Mouse (Mus musculus): Measurements from ENCODE around the gene Rpe.
"Not testable (repeated sequence)": the region's sequence is repeated elsewhere in the genome, so short reads cannot be mapped to it uniquely, and the experiment has no call there.

The Rpe gene

DNA sequence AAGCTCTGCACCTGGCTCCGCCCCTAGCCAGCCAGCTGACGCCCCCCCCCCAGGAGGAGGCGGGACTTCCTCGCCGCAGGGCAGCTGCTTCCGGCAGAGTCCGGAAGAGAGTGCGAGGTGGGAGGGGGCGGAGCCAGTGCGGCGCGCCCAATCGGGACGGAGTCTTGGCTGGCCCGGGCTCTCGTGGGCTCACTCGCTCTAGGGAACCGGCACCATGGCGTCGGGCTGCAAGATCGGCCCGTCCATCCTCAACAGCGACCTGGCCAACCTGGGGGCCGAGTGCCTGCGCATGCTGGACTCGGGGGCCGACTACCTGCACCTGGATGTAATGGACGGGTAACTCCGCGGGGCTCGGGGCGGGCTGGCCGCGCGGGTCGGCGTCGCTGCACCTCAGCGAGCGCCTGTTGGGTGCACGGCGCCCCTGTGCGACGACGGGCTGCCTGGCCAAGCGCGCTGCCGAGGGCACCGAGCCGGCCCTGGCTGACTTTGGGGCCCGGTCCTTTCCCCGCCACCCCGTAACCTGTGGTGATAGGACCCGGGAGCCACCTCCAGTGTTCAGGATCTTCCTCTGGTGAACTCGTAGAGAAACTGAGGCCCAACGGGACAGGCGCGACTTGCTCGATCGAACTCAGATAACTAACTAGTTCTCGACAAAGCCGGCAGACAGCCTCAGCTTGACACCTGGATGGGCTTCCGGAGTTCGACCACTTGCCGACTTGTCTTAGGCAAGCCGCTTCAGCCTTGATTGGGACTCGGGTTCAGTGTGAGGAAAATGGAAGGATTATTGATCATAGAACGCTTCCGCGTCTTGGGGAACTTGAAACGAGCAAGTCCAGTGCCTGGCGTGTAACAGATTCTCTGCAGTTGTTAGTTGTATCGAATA is at the start of gene Rpe:
Rpe (plus strand) TSS at position 139 of the 883 bp plus-strand sequence.
- DNase-seq (ENCODE audit: low spot score in 2 of 2) = peak; percentile 83 to 88

DNA sequence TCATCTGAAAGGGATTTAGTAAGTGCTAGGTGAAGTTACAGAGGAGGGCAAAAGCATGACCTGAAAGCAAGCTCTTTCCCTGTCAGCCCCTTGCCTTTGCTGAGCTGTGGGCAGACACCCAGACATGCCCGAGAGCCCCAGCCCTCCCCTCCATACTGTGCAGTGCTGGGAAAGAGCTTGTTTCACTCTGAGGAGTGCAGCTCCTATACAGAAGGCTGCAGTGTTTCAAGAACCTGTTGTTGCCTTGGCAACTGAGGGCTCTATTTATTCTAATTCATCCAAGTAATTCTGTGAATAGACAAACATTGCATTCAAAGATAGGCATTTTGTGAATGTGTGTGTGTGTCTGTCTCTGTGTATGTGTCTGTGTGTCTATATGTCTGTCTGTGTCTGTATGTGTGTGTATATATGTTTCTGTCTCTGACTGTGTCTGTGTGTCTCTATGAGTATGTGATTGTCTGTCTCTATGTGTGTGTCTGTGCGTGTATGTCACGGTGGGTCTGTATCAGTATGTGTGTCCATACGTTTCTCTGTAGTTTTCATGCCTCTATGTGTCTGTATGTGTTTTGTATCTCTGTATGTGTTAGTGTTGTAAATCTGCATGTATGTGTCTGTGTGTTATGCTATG is 45.4 kb upstream of the Rpe start:
- no peak for DNase-seq (ENCODE audit: low spot score in 2 of 2)

DNA sequence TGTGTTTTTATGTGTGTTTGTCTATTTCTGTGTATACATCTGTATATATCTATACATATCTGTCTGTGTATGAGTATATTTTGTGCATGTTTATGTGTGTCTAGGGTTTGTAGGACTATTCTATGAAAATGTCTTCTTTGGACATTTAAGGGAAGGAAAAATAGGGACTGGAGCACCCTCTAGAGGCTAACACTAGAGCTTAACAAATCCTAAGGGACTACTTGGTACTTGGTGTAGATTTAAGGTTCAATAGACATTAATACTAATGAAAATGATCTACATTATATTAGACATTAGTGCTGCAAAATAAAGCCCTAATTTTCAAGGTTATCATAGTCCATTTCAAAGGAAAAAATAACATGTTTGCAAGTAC is 44.9 kb upstream of the Rpe start:
- DNase-seq (ENCODE audit: low spot score in 2 of 2) = no peak

DNA sequence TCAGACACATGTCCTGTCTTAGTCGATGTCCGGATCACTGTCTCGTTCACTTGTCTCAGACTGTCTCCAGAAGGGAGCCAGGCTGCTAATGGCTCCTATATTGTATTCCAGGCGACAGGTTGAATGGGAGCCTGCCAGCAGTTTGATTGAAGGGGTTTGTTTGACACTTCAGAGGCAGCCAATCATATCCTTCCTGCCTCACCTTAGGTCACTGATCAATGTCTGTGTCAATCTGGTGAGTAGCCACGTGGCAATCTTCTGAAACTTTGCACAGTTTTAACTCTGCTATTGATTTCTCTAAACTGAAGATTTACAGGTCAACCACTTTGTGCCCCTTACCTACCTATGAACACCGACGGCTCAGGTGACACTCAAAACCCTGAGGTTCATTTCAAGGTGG is 29.2 kb upstream of the Rpe start:
- no peak for DNase-seq (ENCODE audit: low spot score in 2 of 2)

DNA sequence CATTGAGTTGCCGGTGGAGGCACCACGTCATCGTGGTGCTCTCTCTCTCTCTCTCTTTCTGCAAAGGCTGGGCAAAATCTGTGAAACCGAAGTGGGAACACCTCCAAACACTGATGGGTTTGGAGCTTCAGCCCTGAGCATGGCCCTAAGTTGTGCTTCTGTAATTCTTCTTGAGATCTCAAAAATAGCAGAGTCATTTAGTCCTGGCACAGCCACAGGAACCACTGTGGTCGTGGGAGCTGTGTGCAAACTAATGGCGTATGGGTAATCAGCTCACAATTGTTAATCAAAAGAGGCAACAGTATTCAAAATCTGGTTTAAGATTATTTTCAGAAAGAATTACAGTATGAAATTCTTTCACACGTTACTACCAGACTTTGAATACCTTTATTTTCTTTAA is 27.8 kb upstream of the Rpe start:
- DNase-seq (ENCODE audit: low spot score in 2 of 2) = no peak

DNA sequence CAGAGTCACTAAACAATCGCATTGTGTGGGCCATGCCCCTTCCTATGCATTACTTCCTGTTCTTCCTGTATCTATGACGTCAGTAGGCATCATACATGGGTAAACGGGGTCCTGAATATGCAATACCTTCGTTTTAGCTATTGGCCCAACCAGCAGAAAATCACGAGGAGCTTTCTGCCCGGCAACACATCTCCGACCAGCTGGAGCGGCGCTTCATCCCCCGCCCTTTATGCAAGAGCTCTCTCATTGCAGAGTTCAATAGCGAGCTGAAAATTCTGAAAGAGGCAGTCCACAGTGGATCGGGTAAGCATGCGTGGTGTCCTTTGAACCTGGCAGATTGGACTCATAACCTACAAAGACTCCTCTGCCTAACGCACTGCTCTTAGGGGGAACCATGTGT is 22.7 kb upstream of the Rpe start:
- no peak for DNase-seq (ENCODE audit: low spot score in 2 of 2)

DNA sequence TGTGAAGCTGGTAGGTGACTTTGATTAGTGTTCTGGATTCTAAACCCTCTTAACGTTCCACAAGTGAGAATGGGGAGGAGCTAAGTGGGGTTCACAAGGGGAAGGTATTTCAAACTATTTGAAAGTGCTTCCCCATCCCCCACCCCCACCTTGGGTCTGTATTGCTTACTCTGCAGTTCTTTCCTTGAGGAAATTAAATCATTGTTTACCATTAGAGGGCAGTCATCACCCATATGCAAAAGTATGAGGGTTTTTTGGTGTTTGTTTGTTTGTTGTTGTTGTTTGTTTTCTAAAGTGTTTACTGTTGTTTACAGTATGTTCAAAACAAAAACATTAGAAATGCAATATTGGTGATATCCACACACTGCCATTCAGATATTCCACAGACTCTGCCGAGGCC is 22.0 kb upstream of the Rpe start:
- no peak for DNase-seq (ENCODE audit: low spot score in 2 of 2)

DNA sequence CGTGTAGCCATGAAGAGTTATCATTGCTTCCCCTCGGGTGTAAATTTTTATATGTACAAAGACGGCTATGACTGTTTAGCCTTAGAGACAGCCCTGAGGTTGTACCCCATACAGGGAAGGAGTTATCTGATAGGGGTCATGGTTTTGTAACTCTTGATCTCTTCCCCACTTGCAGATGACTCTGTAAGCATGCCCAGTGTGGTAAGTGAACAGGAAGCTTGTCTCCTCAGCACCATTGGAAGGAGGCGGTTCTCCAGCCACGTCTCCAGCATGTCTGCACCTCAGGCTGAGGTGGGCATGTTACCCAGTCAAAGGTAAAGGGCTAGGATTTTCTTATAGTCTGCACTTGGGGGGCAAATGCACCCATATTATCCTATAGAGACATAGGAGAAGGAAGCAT is 17.7 kb upstream of the Rpe start:
- no peak for DNase-seq (ENCODE audit: low spot score in 2 of 2)

DNA sequence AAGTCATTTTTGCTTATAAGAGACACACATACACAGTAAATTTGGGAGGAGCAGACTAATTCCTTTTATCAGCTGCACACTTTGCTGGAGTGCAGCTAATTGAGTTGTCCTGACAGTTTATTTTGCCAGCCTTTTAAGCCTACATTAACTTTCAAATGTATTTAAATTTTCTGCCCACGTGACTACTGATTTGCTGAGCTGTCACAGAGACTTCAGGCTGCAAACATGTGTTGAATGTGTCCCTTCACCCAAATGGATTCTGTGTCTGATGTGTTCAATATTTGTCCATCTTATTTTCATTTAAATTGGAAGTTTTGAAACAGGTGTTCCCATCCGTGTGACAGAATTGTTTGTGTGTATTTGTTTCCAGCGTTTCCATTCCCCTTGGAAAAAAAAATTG is 8.9 kb upstream of the Rpe start:
- DNase-seq (ENCODE audit: low spot score in 2 of 2) = no peak

DNA sequence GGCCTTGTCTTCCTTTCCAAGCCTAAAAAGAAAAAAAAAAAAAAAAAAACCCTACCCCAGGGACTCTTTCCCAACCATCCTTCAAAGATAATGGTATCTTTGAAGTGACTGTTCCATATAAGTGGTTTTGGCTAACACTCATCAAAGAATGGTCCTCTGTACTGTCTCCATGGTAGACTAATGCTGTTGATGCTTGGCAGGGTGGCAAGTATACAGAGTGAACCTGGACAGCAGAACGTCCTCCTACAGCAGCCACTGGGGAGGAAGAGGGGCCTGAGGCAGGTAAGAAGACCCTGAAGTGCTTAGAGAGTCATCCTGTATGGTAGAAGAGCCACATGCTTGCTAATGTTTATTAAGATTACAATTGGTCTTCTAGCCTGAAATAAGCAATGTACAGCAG is 8.3 kb upstream of the Rpe start:
- no peak for DNase-seq (ENCODE audit: low spot score in 2 of 2)

DNA sequence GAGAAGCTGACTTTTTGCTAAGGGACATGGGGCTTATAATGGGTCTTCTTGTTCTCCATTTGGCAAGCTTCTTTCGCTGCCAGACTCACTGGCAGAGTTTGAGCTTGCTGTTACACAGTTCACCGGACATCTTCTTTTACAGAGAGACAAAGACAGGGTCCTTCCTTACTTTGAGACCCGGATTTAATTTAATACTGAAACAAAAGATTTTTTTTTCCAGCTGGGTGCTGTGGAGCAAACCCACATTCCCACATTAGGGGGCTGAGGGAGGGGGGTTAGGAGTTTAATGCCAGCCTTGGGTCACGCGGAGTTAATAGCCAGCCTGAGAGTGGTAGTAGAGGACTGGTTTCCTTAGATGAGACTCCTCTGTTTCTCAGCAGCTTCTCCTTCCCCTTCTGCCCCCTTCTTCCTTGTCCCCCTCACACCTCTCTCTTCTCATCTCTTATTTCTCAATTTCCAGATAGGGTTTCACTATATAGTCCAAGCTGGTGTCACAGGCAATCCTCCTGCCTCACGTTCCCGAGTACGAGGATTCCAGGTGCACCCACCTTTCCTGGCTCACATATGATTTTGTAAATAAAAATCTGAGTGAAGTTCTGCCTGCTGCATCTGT is 7.7 kb upstream of the Rpe start:
- no peak for DNase-seq (ENCODE audit: low spot score in 2 of 2)

DNA sequence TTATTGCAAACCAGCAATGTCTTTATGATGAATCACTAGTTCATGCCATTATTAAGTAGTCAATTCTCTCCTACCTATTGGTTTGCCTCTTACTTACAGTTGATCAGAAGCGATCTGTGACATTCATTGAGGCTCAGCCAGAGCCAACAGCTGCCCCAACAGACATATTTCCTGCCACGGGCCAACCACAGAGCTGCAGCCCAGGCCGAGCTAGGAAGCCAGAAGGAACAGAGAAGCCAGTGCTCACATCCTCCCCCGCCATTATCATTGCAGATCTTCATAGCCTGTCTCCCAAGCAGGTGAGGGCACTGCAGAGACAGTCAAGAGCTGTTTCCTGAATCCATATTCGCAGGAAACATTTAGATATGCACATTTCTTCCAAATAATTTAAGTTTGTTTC is 6.4 kb upstream of the Rpe start:
- DNase-seq (ENCODE audit: low spot score in 2 of 2) = no peak

DNA sequence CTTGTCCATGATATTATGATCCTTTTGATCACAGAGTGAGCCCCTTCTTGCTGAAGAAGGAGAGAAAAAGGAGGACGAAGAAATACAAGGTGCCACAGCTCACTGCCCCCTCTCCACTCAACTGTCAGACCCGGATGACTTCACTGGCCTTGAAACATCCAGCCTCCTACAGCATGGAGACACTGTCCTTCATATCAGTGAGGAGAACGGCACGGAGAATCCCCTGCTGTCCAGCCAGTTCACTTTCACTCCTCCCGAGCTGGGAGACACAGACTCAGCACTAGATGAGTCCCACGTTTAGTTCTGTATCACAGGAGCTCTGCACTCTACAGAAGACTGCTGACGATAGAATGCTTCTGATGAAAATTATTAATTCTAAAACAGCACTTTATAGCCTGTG is 5.3 kb upstream of the Rpe start:
- DNase-seq (ENCODE audit: low spot score in 2 of 2) = no peak

DNA sequence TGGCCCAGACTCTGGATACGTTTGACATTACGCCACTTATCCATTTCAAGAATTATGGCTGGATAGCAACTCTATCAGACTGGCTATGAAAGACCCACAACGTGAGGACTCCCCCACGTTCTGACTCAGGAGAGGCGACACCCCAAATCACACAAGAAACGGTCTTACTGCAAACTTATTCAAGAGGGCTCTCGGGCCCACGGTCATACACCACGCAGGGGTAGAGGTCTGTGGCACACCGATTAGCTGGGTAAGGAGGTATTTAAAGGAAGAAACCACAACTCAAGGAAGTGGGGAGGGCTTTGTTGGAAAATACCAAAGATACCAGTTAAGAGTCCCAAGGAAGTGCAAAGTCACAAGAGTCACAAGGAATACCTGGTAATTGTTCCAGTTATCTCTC is 1.0 kb upstream of the Rpe start:
- not testable (repeated sequence) for DNase-seq (ENCODE audit: low spot score in 2 of 2)

DNA sequence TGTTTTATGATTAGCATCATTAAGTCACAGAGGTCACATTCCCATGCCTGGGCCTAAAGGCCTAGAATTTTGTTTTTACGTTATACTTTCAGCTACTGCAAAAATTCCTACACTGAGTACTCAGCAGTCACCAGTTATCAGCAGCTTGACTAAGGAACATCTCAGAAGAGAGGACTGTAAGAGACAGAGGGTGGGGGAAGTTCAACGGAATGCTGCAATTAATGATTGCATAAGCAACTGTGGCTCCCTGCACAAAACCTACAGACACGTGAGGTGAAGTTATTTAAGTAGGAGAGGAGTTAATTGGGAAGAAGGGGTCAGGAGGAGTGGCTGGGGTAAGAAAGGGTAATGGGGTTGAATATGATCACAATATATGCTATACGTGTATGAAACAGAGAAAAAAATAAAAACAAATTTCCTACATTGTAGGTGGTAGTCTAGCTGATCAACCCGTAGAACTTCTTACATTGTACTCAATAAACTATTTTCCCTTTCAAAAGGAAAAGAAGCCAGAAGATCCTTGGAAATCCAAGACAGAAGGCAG is 410 bp upstream of the Rpe start:
- no peak for DNase-seq (ENCODE audit: low spot score in 2 of 2)

DNA sequence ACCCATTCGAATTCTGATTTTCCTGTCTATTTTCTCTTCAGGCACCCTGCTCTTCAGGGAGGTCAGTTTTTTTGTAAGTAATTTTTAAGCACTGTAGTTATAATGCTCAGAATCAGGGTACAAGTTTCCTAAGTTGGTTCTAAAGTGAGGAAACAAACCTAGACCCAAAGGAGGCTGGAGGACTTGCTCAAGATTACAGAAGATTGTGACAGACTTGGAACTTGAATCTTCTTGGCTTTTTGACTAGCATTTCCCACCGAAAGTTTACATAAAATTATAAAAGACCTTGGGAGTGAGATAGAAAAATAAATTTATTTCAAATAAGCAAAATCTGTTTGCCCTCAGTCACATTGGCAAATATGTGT is 927 bp downstream of the Rpe start:
- no peak for DNase-seq (ENCODE audit: low spot score in 2 of 2)

DNA sequence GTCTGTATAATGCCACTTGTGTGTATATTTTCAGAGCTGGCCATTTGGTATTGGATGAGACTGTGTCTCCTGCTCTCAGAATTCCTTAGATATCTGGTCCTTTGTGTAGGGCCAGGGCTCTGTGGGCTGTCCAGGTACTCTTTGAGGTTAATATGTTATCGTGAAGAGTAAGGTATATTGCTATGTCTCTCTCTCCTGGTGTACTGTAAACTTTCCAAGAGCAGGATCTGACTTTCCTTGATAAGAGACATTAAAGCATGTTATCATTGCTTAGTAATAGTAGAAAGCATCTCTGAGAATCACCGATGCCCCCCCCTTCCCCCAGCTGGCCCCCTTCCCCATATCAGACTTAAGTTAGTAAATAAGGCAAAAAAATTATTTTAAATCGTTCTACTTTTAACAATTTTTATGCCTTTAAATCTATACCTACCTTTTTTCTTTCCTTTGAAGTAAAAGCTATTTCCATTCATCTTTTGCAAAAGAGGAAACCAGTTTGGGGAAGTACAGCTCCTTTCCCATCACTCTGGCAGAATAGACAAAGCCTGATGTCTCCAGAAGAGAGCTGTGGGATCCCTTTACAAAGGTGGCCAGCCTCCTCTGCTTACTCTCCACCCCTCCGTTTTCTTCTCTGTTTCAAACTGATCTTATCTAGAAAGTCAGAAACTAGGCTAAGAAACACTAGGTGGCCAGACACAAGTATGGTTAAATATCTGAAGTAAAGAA is 2.2 kb downstream of the Rpe start:
- no peak for DNase-seq (ENCODE audit: low spot score in 2 of 2)

DNA sequence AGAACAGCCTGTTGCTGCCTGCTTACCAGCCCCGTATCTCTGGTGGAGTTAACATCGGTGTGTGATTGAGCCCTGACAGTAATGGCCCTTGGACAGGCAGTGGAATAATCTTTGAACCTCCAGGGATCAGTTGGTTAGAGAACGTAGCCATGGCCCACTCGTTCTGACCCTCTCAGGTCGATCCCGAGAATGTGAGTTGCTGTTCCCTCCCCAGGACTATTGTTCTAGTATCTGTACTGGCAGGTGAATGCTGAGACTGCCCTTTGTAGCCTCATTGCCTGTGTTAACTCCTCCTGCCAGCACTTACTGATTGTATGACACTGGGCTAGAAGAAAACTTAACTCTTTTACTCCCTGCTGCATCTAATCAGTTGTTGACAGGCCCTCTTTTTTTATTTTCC is 3.9 kb downstream of the Rpe start:
- DNase-seq (ENCODE audit: low spot score in 2 of 2) = no peak

DNA sequence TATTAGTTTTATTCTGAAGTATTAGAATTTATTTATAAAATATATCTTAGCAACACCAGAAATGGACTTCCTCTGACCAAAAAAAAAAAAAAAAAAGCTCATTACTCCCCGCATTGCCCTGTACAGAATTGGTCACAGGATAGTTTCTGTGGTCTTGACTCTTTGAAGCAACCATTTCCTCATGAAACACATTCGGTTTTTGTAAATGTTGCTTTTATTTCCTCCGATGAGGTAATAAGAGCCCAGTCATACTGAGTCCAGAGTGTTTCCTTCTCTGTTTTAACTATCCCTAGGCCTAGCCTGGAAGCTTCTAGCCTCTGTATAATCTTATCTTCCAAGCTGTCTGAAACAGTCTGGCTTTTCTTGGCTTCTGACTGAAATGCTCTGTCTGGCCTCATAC is 12.2 kb downstream of the Rpe start:
- no peak for DNase-seq (ENCODE audit: low spot score in 2 of 2)

DNA sequence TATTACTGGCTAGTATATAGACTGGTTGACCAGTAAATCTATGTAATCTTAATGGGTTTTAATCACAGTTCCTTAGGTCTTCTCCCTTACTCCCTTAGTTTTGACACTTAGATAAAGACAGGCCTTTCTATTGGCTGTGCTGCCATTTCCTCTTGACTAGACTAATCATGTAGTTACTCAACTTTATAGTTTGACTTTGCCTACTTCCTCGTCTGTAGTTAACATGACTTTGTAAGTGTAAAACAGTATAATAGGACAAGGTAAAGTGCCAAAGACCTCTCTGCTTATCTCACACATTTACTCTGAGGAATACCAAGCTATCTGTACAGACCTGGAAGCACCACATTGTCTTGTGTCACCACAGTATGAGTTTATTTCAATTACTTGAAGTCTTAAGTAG is 29.9 kb downstream of the Rpe start:
- DNase-seq (ENCODE audit: low spot score in 2 of 2) = no peak

DNA sequence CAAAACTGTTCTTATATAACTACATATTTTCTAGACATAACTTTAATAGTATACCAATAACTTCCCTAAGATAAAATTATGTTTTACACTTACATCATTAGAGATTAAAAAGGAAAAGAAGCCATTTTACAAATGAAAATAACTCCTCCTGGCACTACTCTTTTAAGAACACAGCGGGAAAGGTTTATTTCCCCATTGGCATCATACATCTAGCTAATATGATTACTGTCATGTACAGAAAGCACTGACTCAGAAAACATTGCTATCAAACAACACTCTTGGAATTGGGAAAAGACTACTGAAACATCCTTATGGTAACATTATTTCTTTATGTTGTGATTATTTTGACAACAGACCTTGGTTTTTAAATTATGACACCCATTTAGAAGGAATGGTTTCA is 68.1 kb downstream of the Rpe start:
- DNase-seq (ENCODE audit: low spot score in 2 of 2) = no peak

All from spleen, postnatal 14 days (tissue).